Mouse (Mus musculus) embryonic facial prominence, embryonic 15.5 days (tissue): ENCODE results near the gene Eif2b3. TPM values are rescaled to one million over a fixed set of nuclear protein-coding genes. Genes with fewer than 3 reads are reported as not detected.

Source experiments
- ATAC-seq: fragments of 200-750 bp; cut with Nextera tagmentation; 2 replicates; pipeline ENCODE4 v1.8.0; 2017; ENCODE audit warnings: low read depth, moderate TSS enrichment; ENCODE audit not compliant: insufficient number of reproducible peaks, low FRiP score, low TSS enrichment
- H3K27ac ChIP-seq: fragments of 300-500 bp; sonication (generic); replicated peaks from 2 replicates; pipeline ENCODE4 v1.5.1; 2015; ENCODE audit warnings: mild to moderate bottlenecking, inconsistent platforms
- H3K27me3 ChIP-seq: fragments of 300-500 bp; sonication (generic); 2 replicates; pipeline ENCODE4 v1.6.1; 2015; ENCODE audit warnings: inconsistent platforms
- H3K36me3 ChIP-seq: fragments of 300-500 bp; sonication (generic); 2 replicates; pipeline ENCODE4 v1.6.1; 2015; ENCODE audit warnings: mild to moderate bottlenecking, inconsistent platforms
- H3K4me1 ChIP-seq: fragments of 300-500 bp; sonication (generic); 2 replicates; pipeline ENCODE4 v1.6.1; 2015; ENCODE audit warnings: inconsistent platforms
- H3K4me2 ChIP-seq: fragments of 300-500 bp; sonication (generic); replicated peaks from 2 replicates; pipeline ENCODE4 v1.6.1; 2015; ENCODE audit warnings: mild to moderate bottlenecking, inconsistent platforms
- H3K4me3 ChIP-seq: fragments of 300-500 bp; sonication (generic); replicated peaks from 2 replicates; pipeline ENCODE4 v1.5.1; 2015; ENCODE audit warnings: mild to moderate bottlenecking, inconsistent platforms
- H3K9ac ChIP-seq: fragments of 300-500 bp; sonication (generic); 2 replicates; pipeline ENCODE4 v1.6.1; 2015; ENCODE audit warnings: inconsistent platforms
- H3K9me3 ChIP-seq: fragments of 300-500 bp; sonication (generic); replicated peaks from 2 replicates; pipeline ENCODE4 v1.6.1; 2016; ENCODE audit warnings: inconsistent platforms
- WGBS: fragments of 180-500 bp; shearing (Covaris S2); methylation state at CpG from one replicate; pipeline ENCODE4 v1.1.7; 2015; 5-methylcytosine and 5-hydroxymethylcytosine counted together
- polyA plus RNA-seq: library from polyadenylated mRNA; unstranded; fragments of >200 nt; fragmentation: Nextera tagmentation; extraction: Ambion mirVana; gene quantifications from 2 replicates; pipeline ENCODE4 v1.2.1, GENCODE M21; 2015

Eif2b3 gene
- polyA plus RNA-seq, 1 experiment from 2014 or later = 41.3 TPM

GRCm38 (mm10) chr4:117023469-117023868, 4.3 kb downstream of the Eif2b3 start:
- Histone ChIP-seq H3K36me3 (peaks cover 22% of the 10 kb centered on the region), H3K27ac (no peak overlapping the region), H3K4me2 (no peak overlapping the region), H3K27me3 (no peaks in the 10 kb centered on the region), H3K9me3 (no peaks in the 10 kb centered on the region), H3K9ac (no peak overlapping the region), H3K4me3 (no peak overlapping the region), H3K4me1 (peaks cover 8% of the 10 kb centered on the region)
- ATAC-seq = no peak
- WGBS = 95% methylated on average over 4 of the region's 4 CpGs

- Histone ChIP-seq H3K9me3 (no peaks in the 10 kb centered on the region), H3K27me3 (no peaks in the 10 kb centered on the region), H3K36me3 (peaks cover 24% of the 10 kb centered on the region), H3K27ac (no peak overlapping the region), H3K4me1 (no peaks in the 10 kb centered on the region), H3K9ac (no peak overlapping the region), H3K4me2 (no peak overlapping the region), H3K4me3 (no peak overlapping the region)
- 98% methylated on average over 1 of the region's 1 CpGs for WGBS
- ATAC-seq = no peak
Measured at GRCm38 (mm10) chr4:117031105-117031504, 11.9 kb downstream of the Eif2b3 start.

DNA sequence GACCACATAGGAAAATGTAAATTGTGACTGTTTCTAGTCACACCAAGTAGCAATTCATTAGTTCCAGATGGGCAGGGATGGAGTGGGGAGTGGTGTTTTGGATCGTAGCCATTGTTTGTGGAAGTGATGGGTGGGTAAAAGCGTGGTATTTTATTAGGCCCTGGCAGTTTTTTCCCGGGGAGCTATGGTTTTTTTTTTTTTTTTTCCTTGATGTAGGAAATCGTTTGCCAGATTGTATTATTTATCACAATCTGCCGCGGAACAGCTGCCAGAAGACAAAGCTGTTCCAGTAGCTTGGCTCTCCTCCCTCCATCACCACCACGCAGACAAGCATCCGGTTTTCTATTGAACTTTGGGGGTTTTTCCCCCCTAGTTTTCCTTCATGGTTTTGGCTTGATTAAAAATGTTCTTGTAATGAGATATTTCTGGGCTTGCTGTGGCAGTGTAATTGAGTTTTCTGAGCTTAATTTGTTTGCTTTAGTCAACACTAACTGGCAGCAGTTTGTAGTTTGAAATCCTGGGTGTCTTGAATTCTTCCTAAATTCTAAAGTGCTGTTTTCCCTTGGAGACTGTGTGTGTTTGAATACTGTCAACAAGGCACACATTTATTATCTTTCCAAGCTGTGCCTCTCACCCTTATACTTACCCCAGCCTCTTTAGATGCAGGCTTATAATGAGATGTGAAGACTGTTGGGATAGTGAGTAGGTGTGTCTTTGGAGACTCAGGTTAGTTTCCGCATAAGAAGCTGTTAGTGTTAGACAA, 20.9 kb downstream of the Eif2b3 start:
- 17% methylated on average over 9 of the region's 9 CpGs for WGBS
- H3K4me3 ChIP-seq = no peak overlapping the region
- H3K9ac ChIP-seq = no peak overlapping the region
- ATAC-seq = peak; percentile 39; the same call in 1 of the 2 replicates
- peaks cover 22% of the 10 kb centered on the region for H3K4me1 ChIP-seq
- no peaks in the 10 kb centered on the region for H3K27me3 ChIP-seq
- H3K27ac ChIP-seq = peak overlapping the region; percentile 84
- no peaks in the 10 kb centered on the region for H3K9me3 ChIP-seq
- no peak overlapping the region; the same call in 1 of the 2 replicates for H3K4me2 ChIP-seq
- no peaks in the 10 kb centered on the region for H3K36me3 ChIP-seq

DNA sequence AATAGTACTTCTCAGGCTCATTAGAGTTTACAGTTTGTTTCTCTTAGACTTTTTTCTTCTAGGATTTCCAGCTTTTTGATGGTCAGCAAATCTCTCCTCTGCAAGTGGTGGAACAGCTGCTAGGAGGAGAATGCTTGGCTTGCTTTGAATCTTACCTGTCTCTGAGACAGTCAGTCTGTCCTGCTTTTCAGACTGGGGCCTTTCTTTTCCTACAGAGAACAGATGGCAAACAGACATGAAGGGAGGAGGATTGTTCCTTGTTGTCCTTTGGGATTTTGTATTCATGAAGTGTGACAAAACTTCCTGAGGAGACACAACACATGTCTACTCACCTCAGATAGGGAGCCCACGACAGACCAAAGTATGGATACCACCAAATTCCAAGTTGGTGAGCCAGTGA, 21.6 kb downstream of the Eif2b3 start:
- H3K36me3 ChIP-seq = no peaks in the 10 kb centered on the region
- WGBS = 44% methylated on average over 1 of the region's 1 CpGs
- H3K9ac ChIP-seq = no peak overlapping the region
- no peak for ATAC-seq
- H3K4me1 ChIP-seq = peaks cover 22% of the 10 kb centered on the region
- H3K27ac ChIP-seq = peak overlapping the region; percentile 84
- H3K4me2 ChIP-seq = no peak overlapping the region
- no peak overlapping the region for H3K4me3 ChIP-seq
- no peaks in the 10 kb centered on the region for H3K9me3 ChIP-seq
- no peaks in the 10 kb centered on the region for H3K27me3 ChIP-seq

DNA sequence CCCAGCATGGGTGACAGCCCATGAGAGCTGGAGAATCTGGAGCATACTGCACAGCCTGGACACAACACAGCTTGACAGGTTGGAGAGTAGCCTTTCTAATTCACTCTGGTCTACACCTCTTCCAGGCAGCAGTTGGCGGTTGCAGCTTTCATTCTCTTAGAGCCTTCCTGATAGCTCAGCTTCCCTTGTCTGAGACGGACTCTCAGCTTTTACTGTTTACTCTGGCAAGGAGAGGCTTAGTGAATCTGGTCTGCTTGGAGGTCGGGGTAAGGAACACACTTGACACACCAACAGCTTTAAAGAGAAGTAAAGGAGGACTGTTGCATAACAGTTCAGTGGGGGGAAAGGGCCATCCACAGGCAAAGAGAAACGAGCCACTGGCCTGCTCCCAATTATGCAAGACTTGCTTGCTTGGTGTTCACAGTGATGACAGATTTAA, 22.1 kb downstream of the Eif2b3 start:
- no peak for ATAC-seq
- no peak overlapping the region for H3K4me3 ChIP-seq
- H3K36me3 ChIP-seq = peaks cover under 1% of the 10 kb centered on the region; the same call in 1 of the 2 replicates
- H3K9me3 ChIP-seq = no peaks in the 10 kb centered on the region
- H3K27ac ChIP-seq = peak overlapping the region; percentile 84; the same call in 1 of the 2 replicates
- WGBS = 45% methylated on average over 4 of the region's 4 CpGs
- no peak overlapping the region for H3K4me2 ChIP-seq
- no peak overlapping the region for H3K9ac ChIP-seq
- no peaks in the 10 kb centered on the region for H3K27me3 ChIP-seq
- H3K4me1 ChIP-seq = peaks cover 22% of the 10 kb centered on the region

DNA sequence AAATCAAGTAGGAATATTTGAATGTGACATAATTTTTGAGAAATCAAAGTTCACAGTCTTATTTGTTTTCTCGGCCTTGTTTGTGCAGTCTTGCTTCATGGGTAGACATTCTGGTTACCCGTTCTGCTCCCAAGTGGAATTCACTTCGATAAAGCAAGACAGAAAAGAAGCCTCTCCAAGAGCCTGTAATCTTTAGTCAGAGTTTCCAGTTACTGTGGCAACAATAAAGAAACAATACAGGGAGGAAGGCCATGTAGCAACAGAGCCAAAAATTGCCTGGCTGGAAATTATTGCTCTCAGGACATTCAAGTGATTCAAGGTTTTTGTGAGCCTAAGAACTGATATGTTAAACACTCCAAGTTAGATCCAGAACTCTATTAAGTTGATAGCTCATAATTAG, 29.6 kb downstream of the Eif2b3 start:
- Histone ChIP-seq H3K4me1 (no peaks in the 10 kb centered on the region), H3K4me2 (no peak overlapping the region), H3K27ac (no peak overlapping the region), H3K4me3 (no peak overlapping the region), H3K27me3 (no peaks in the 10 kb centered on the region), H3K9ac (no peak overlapping the region), H3K36me3 (peaks cover 22% of the 10 kb centered on the region; the same call in 1 of the 2 replicates), H3K9me3 (no peaks in the 10 kb centered on the region)
- no peak for ATAC-seq
- WGBS = 67% methylated on average over 3 of the region's 3 CpGs

- peaks cover 22% of the 10 kb centered on the region; the same call in 1 of the 2 replicates for H3K36me3 ChIP-seq
- H3K9me3 ChIP-seq = no peaks in the 10 kb centered on the region
- H3K4me1 ChIP-seq = no peaks in the 10 kb centered on the region
- no peaks in the 10 kb centered on the region for H3K27me3 ChIP-seq
- 85% methylated on average over 1 of the region's 1 CpGs for WGBS
- no peak overlapping the region for H3K4me2 ChIP-seq
- no peak overlapping the region for H3K4me3 ChIP-seq
- H3K9ac ChIP-seq = no peak overlapping the region
- ATAC-seq = no peak
- no peak overlapping the region for H3K27ac ChIP-seq
Measured at GRCm38 (mm10) chr4:117049485-117049884, 30.3 kb downstream of the Eif2b3 start.

DNA sequence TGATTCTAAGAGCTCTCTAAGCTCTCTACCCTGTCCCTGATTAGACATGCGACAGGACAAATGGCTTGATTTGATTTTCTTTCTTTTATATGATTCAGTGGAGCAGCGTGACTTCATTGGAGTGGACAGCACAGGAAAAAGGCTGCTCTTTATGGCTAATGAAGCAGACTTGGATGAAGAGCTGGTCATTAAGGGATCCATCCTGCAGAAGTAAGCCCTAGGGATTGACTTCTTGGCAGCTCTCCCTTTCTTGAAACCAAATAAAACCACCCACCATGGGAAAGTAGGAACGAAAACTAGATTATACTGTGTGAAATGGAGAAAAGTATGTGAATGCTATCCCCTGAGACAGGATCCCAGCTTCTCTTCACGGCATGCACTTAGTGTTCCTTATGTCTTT, 33.4 kb downstream of the Eif2b3 start:
- Histone ChIP-seq H3K9me3 (no peaks in the 10 kb centered on the region), H3K27me3 (no peaks in the 10 kb centered on the region), H3K9ac (no peak overlapping the region), H3K4me3 (no peak overlapping the region), H3K27ac (no peak overlapping the region), H3K36me3 (peaks cover 16% of the 10 kb centered on the region; the same call in 1 of the 2 replicates), H3K4me1 (no peaks in the 10 kb centered on the region), H3K4me2 (no peak overlapping the region)
- ATAC-seq = no peak
- 67% methylated on average over 4 of the region's 4 CpGs for whole genome bisulfite sequencing

- H3K4me3 ChIP-seq = no peak overlapping the region
- H3K27me3 ChIP-seq = no peaks in the 10 kb centered on the region
- no peak overlapping the region for H3K27ac ChIP-seq
- no peak for ATAC-seq
- no peak overlapping the region for H3K9ac ChIP-seq
- no peak overlapping the region for H3K4me2 ChIP-seq
- H3K9me3 ChIP-seq = no peaks in the 10 kb centered on the region
- H3K4me1 ChIP-seq = no peaks in the 10 kb centered on the region
- H3K36me3 ChIP-seq = peaks cover 16% of the 10 kb centered on the region; the same call in 1 of the 2 replicates
- 88% methylated on average over 4 of the region's 4 CpGs for WGBS
Measured at GRCm38 (mm10) chr4:117053956-117054355, 34.8 kb downstream of the Eif2b3 start.

- no peak for ATAC-seq
Measured at GRCm38 (mm10) chr4:117056102-117056501, 36.9 kb downstream of the Eif2b3 start.

DNA sequence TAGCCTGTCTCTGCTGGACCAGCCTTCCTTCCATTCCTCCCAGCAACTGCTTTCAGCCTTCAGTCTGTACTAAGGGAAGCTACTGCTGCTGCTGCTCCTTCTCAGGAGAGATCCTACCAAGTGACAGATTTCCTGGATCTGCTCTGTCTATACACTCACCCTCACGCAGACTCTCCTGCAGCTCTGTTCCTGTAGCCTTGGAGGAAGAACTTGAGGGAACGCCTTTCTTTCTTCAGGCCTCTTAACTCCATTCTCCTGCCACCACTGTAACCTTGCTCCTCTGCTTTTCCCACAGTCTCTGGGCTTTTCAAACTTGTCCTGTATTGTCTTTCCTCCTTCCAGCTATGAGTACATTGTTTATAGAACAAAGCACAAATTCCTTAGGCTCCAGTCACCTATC, 37.3 kb downstream of the Eif2b3 start:
- 76% methylated on average over 2 of the region's 2 CpGs for WGBS
- no peaks in the 10 kb centered on the region for H3K27me3 ChIP-seq
- peaks cover 11% of the 10 kb centered on the region; the same call in 1 of the 2 replicates for H3K36me3 ChIP-seq

More at GRCm38 (mm10) chr4:117056102-117056501, 36.9 kb downstream of the Eif2b3 start:
- H3K4me3 ChIP-seq = no peak overlapping the region
- H3K4me2 ChIP-seq = no peak overlapping the region
- H3K27ac ChIP-seq = 0 out of 2 replicates have a peak overlapping the region, but pooled peaks have one; percentile 34
- H3K9me3 ChIP-seq = no peaks in the 10 kb centered on the region
- H3K9ac ChIP-seq = no peak overlapping the region
- no peaks in the 10 kb centered on the region for H3K4me1 ChIP-seq
- no peaks in the 10 kb centered on the region for H3K27me3 ChIP-seq
- peaks cover 11% of the 10 kb centered on the region; the same call in 1 of the 2 replicates for H3K36me3 ChIP-seq

More for the DNA sequence above, 37.3 kb downstream of the Eif2b3 start:
- no peak overlapping the region for H3K9ac ChIP-seq
- no peaks in the 10 kb centered on the region for H3K4me1 ChIP-seq
- 0 out of 2 replicates have a peak overlapping the region, but pooled peaks have one; percentile 34 for H3K27ac ChIP-seq
- no peak overlapping the region for H3K4me2 ChIP-seq
- H3K4me3 ChIP-seq = no peak overlapping the region
- no peaks in the 10 kb centered on the region for H3K9me3 ChIP-seq
- ATAC-seq = no peak
